Mouse (Mus musculus) spleen, postnatal 36 days (tissue): ENCODE results near the gene Zbtb1.

Source experiments
- DNase-seq, 2 experiments: peaks; one replicate each; pipeline ENCODE4 v3.0.0; 2022; ENCODE audit warnings: low spot score in 2 of 2, mixed read lengths in 1 of 2

Zbtb1 gene

DNA sequence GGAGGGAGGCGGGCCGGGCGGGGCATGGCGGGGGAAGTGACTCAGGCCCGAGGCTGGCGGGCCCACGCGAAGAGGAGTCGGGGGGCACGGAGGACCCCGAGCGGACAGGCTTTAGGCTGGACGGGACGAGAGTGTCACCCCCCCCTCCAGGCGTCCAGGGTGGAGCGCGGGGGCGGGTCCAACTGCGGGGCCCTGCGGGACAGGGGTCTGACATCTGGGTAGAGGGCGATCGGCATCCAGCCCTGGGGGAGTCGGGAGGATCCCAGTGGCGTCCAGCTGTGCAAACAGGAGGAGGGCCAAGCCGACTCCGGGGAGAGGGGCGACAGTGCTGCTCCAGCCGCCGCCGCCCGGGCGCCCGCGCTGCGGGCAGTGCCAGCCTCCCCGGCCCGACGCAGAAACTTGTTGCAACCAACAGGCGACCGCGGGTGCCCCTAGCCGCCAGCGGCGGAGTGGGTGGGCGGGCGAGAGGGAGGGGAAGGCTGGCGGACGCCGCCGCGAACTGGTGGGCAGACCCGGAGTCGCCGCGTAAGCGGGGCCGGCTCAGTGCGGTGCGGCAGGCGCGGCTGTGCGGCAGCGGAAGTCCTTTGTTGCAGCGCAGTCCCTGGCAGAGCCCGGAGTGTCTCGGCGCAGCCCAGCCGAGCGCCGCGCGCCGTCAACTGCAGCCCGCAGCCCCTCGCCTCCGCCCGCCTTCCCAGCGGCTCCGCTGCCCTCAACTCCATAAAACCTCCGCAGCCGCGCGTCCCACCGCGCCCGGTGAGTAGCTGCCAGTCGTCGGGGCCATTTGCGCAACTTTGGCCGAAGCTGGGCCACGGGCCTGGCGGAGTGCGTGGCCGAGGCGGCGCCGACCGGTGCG, at the start of gene Zbtb1:
Zbtb1 (plus strand) TSS at position 289 of the 853 bp plus-strand sequence.
- peak; percentile 86 to 88 for DNase-seq

DNA sequence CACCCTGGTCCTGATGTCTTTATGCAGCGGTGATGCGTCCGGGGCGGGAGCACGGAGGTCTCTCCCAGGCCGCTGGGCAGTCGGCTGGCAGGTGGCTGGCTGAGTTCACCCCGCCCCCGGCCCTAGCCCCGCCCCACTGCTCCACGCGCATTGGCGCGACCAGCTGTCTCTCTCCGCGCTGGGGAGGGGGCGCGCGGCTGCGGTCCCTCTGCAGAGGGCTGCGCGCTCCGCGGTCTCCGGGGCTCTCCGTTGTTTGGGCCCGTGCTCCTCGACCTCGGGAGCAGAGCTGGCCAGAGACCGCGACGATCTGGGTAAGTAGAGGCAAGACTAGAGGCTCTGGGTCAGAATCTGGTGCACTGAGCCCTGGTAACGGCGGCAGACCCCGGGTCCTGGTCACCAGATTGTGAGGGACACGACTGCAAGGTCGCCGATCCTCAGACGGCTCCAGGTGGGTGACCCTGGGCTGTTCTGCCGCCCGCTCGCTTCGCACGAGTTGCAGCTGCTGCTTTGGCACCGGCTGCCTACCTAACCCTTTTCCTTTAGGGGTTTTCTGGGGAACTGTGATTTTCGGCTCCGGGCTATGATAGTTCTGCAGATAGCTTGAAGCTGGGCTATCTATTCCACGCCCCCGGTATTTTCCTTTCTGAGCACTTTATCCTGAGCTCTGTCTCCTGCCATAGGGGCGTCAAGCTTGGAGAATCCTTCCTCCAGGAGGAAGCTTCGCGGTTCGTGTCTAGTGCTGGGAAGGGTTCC, 45.2 kb upstream of the Zbtb1 start, which contains the start of gene Akap5:
Akap5 (plus strand) TSS at position 213 of the 753 bp plus-strand sequence.
- peak; percentile 20 to 28 for DNase-seq

DNA sequence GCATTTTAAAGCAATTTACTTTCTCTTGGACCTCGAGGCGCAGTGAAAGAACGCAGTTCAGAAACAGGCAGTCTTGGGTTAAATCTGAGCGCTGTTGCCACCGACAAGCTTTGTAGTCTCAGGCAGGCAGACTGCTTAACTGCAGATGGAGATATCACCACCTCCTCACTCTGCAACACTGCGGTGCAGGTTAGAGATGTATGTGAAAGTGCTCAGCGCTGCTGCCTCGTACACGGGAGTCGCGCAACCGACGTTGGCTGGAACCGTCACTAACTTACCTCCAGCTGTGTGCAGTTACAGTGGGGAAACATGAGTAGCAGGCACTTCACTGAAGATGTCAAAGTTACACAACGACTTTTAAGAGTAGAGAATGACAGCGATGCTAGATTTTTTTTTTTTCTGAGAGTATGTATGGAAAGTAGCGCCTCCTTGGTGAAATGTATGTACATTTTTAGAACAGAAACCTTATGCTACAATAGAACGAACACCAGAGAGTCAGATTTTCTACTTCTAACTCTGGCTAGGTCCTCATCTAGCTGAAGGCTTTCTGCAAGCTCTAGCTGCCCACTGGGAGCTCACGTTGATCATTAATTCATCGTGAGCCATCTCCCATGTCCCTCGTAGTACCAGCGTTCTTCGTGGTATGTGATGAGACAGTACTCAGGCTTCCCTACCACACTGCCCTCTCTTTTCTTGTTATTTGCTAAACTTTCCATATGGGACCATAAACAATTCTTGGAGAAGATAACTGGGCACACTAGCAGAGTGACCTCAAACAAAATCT, 43.4 kb upstream of the Zbtb1 start:
- DNase-seq, result no peak

DNA sequence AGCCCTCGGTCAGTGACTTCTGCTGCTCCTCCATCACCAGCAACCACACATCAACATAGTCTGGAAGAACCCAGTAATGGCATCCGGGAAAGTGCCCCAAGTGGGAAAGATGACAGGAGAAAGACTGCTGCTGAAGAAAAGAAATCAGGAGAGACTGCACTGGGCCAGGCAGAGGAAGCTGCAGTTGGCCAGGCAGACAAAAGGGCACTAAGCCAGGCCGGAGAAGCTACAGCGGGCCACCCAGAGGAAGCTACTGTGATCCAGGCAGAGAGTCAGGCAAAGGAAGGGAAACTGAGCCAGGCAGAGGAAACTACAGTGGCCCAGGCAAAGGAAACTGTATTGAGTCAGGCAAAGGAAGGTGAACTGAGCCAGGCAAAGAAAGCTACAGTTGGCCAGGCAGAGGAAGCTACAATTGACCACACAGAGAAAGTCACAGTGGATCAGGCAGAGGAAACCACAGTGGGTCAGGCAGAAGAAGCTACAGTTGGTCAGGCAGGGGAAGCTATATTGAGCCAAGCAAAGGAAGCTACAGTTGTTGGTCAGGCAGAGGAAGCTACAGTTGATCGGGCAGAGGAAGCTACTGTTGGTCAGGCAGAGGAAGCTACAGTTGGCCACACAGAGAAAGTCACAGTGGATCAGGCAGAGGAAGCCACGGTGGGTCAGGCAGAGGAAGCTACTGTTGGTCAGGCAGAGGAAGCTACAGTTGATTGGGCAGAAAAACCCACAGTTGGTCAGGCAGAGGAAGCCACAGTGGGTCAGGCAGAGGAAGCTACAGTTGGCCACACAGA, 41.3 kb upstream of the Zbtb1 start:
- no peak for DNase-seq

DNA sequence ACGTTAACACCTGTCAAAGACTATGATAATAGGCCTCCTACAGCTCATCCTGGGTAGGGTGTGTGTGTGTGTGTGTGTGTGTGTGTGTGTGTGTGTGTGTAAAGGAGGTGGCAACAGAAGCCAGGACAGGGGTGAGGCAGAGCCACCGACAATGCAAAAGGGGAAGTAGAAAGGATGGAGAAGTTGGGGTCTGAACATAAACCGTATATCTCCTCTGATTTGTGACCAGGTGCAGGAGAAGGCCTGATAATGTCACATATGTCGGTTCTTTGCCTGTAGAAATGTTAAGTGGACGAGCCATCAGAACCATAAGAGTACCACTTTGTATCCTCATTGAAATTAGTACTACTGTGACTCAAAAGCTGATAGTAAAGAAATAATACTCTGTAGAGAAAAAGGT, 36.4 kb upstream of the Zbtb1 start:
- DNase-seq, result no peak

DNA sequence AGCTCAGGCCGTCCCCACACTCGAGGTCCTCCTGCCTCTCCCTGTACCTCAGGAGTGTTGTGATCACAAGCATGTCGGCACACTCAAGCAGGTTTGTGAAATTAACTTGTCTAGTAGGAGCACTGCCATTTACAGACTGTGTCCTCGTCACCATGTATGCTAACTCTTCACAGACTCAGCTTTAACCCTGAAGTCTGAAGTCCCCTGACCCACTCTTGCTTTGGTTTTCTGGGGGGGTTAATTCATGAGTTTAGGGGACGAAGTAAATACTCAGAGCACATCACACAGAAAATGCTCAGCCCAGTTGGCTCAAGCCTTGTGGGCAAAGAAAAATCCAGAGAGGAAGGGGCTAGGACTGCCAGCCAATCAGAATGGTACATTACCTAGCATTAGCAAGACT, 34.4 kb upstream of the Zbtb1 start:
- DNase-seq, result no peak

DNA sequence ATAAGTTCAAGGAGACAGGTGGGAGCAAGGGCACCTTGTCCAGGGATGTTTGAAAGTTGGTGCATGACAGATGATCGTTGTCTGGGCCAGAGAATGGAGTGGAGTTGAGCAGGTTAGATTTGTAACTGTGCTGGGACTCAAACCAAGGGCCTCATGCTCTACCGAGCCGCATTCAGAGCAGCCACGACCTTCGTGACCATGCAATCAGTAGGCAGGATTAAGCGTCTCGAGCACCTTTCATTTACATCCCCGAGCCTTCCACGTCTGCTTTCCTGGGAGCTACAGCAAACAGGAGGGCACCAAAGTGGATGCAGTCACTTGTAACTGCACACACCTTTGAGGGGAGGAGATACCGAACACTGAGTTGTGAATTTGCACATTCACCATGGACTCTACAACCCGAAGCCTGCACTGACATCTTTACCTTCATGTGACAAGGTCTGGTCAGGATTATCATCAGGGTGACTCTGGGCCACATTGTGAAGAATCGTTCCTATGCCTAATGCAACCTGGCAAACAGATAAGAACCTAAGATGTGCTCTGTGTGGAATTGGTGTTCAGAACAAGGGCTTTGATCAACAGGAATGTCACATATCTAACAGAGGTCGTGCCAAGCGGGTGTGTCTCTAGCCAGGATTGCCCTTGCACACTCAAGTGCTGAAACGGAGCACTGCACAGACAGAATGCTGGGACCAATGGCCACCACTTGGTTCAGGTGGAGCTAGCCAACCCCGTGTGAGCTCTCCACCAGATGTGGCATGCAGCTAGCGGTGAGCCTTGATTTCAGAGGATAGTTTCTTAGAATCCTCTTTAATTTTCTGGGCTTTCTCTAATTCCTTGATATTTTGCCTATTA, 33.7 kb upstream of the Zbtb1 start:
- DNase-seq, result no peak

DNA sequence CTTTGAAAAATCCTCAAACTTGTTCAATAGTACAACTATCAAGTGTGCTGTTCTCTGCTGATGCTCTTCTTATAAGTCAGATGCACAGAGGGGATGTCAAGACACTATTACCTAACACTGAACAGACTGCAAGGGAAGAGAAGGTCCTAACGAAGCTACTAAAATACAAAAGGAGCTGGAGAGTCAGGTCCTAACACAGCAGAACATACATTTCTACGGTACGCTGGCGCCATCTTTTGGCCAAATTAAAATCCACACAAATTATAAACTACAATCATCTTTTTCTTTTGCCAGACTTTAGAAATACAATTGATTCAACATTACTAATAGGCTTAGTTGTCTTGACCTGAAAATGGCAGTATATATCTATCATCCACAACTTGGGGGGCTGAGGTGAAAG, 29.0 kb upstream of the Zbtb1 start:
- DNase-seq, result peak; percentile 35 to 53

DNA sequence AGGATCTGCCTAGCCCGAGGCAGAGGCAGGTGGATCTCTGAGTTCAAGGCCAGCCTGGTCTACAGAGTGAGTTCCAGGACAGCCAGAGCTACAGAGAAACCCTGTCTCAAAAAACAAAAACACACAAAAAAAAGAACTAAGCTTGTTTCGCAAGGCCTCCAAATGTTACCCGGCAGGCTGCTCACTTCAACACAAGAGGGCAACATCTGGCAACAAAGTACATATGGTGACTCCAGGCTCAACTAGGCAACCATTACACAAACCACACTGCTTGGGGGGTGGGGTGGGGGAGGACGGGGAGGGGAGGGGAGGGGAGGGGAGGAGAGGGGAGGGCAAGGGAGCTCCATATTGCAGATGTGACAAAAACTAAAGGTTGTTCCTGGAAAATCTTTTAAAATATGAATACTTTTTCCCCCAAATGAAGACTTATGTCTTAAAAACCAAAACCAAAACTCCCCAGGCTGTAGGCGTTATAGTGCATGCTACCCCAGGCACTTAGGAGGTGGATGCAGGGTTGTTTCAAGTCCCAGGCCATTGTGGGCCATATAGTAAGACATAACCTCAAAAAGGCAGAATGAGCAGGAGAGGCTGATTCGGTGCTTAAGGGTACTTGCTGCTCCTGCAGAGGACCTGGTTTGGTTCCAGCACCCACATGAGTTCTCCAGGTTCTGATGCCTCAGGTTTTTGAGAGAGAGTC, 24.2 kb upstream of the Zbtb1 start:
- peak; percentile 45 to 58 for DNase-seq

DNA sequence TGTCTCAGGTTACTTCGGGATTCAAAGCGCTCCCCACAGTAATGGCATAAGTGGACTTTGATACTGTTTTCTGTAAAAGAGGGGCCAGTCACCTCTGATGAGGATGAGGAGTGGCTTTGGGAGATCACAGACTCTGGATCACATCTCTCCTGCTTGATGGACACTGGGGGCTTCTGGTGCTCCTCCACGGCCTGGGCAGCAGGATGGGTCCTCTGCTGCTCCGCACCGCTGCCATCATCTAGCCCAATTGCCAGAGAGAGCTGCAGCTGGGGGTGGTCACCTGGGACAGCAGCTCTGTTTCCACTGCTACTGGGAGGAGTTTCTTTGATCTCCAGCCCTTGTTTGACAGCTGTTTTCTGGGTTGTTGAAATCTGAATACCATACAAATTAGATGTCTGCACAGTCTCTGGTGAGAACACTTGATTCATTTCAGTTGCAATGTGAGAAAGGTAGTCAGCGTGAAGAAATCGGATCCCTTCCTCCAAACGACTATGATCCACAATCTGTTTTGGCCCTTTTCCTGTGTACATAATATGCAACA, 20.3 kb upstream of the Zbtb1 start:
- DNase-seq, result no peak

DNA sequence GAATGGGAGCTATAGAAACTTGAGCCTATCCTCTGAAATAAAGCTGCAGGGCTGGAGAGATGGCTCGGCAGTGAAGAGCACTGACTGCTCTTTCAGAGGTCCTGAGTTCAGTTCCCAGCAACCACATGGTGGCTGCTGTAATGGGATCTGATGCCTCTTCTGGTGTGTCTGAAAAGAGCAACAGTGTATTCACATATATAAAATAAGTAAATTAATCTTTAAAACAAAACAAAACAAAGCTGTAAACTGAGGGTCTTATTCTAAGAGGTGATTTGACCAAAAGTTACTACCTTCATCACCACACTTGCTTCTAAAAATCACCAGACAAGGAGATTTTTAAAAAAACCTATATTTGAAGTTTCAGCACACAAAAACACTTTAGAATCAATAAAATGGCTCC, 9.2 kb upstream of the Zbtb1 start:
- DNase-seq, result no peak

DNA sequence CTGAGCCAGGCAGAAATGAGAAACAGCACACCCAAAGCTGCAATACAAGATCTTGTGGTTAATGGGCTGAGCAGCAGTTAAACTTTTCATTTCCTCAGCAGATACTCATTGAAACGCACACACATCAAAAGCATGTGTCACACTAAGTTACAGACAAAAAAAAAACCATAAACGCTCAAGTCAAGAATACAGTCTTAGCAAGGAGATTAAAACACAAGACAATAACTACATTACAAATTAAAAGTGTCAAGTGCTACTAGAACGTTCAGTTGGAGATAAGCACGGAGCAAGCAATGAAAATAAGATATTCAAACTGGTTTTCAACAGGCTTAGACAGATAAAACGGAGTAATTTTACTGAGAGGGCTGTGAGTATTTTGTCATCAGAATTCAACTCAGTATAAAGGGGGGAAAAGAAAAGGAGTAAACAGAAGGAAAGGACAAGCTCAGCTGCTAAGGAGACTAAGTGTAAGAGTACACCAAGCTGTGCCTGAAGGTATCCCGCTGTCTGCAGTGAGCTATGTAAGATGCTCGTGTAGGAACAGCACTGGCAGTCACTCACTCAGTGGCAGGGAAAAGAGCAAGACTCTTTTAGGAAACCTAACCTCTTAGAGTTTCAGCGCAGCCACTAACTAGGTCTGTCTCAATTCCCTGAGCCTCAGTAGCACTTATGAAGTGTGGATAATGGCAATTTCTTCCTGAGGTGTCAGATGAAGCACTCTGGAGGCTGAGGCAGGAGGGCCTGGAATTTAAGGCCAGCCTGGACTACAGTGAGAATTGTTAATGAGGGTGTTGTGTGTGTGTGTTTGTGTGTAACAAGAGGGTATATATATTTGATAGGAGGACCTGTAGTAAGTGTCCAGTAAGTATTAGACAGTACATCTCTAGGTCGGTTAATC, 8.4 kb upstream of the Zbtb1 start:
- DNase-seq, result peak in 1 of 2 experiments; percentile 31

DNA sequence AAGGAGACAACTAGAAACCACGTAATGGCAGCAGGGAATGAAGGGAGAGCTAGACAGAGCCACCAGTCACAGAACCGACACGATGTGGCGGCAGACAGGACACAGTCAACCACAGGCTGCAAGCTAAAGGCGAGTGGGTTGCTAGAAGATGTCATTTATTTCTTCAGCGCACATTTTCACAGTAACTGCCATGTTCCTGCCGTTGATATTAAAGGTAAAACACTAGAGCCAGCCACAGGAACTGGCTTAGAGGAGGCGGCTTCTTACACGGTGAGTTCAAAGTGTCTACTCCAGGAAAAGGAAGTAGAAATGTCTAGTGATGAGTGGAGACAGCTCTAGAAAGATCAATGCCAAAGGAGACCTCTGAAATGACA, 7.8 kb upstream of the Zbtb1 start:
- peak in 1 of 2 experiments; percentile 31 for DNase-seq

DNA sequence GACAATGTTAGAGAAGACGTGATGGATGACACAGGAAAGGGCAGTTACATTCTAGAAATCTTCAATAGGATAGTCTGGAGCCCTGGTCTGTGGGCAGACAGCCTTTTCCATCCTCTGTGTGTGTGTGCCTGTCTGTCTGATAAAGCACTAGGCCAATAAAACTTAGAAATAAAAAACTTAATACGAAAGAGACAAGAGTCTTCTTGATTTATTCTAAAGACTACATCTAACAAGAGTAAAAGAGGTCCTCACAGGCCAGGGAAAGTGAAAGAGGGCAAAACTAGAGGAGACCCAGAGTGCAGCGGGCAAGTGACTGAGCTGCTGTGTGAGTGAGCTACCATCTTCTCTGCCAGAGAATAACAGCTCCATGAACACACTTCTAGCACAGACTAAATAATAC, 3.8 kb upstream of the Zbtb1 start:
- no peak for DNase-seq

DNA sequence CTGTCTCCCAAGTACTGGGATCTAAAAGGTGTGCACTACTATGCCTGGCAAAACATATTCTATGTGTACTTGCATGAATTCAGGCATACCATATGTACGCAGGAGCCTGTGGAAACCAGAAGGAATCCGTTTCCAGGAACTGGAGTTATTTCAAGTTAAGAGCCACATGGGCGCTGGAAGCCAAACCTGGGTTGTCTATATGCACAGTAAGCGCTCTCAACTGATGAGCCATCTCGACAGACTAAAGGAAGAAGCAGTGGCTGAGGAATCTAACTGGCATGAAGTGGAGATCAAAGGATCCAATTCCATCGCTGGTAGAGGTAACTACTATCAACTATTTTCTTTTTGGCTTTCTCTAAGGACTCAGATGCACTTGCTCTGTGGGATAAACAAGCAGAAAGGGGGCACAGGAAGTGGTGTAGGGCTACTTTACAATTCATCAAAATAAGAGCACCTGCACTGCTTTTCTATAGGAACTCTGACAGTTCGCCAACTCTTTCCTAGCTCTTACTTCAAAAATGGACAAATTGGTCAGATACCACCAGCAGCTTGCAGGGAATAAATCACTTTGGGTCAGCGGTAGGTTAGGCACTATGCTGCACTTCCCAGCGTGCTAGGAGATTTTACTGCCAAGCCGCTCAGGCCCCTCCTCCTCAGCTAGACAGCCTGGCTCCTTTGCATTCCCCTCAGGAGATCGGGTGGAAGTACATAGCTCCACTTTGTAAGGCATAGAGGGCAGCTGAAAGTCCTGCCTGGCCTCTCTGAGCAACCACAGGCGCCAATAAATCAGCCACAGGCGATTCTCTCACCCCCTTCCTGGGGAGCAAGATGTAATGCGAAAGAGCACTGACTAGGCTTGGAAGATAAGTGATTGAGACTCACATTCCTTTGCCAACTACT, 2.7 kb upstream of the Zbtb1 start:
- peak in 1 of 2 experiments; percentile 35 for DNase-seq

DNA sequence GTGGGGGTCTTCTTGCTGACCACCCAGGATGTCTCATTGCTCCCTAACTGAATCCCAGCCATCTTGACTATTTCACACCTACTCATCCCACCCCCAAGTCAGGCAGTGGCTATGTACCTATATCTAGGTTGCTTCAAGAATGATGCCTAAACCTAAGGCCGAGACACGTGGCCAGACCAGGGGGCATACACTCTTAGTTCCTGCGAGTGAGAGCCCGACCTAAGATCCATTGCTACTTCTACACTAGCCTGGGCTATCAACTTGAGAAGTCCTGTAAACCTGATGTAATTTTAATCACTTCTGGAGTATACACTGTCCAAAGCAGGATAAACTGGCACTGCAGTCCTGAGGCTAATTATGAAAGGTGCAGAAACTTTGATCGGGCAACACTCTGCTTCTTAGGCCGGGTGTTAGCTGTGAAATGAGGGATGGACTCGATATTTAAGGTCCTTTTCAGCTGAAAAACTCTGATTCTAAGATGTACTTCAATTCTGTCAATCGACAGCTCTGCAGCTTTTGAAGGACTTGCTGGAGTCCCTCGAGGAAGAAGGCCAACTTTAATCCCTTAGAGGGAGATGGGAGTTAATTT, 1.8 kb upstream of the Zbtb1 start:
- peak in 1 of 2 experiments; percentile 25 for DNase-seq

DNA sequence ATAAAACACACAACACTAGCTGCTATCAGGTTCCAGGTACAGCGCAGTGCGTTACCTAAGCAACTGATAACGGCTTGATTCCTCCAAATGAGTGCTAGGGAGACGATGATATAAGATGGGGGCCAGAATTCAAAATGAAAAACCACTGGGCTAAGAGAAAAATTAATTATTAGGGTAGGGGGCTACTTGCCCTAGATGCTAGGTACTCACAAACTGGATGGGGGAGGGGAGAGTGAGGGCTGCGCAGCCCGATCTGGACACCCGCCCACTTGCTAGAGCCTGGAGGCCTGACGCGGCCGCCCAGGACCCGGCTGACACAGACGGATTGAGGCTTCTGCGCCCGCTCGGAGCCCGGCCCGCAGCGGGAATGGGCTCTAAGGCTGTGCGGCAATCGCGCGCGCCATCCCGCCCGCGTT, 1.3 kb upstream of the Zbtb1 start:
- peak in 1 of 2 experiments; percentile 51 for DNase-seq
